Mouse (Mus musculus) ES-E14 (cell line): ENCODE results near the gene Oas1c.

ENCODE experiments used
- HCFC1 ChIP-seq: IDR thresholded peaks from 2 replicates; pipeline ENCODE4 v1.6.1; 2012; ENCODE audit warnings: low read length, inconsistent platforms, borderline replicate concordance; ENCODE audit not compliant: insufficient read depth
- MAFK ChIP-seq: IDR thresholded peaks from 2 replicates; pipeline ENCODE4 v1.6.1; 2014; ENCODE audit warnings: mild to moderate bottlenecking, low read depth, low read length, inconsistent platforms; ENCODE audit not compliant: insufficient read depth

GRCm38 (mm10) chr5:120754215-120754614 lies 58.1 kb downstream of the Oas1c start:
- TF ChIP-seq HCFC1 (no peak), MAFK (no peak)
